Mouse (Mus musculus) thymus, adult 2 months (tissue): ENCODE data around the gene Rab44. TPM values are rescaled to one million over a fixed set of nuclear protein-coding genes. Genes with fewer than 3 reads are reported as not detected.

ENCODE experiments used
- DNase-seq: peaks from one replicate; pipeline ENCODE4 v3.0.0; 2021
- H3K27ac ChIP-seq: fragments of 200-500 bp; 2 replicates; pipeline ENCODE4 v1.5.1; 2012; ENCODE audit warnings: low read length, control low read depth; ENCODE audit not compliant: control insufficient read depth, insufficient read depth
- H3K27me3 ChIP-seq: fragments of 200-500 bp; 2 replicates; pipeline ENCODE4 v1.6.1; 2012; ENCODE audit warnings: mild to moderate bottlenecking, low read length, moderate library complexity, mixed read lengths; ENCODE audit not compliant: control insufficient read depth, insufficient read depth
- H3K36me3 ChIP-seq: fragments of 200-500 bp; 2 replicates; pipeline ENCODE4 v1.6.1; 2012; ENCODE audit warnings: mild to moderate bottlenecking, low read length, moderate library complexity; ENCODE audit not compliant: control insufficient read depth, insufficient read depth
- H3K4me1 ChIP-seq: fragments of 200-500 bp; replicated peaks from 2 replicates; pipeline ENCODE4 v1.6.1; 2012; ENCODE audit warnings: low read length; ENCODE audit not compliant: control insufficient read depth, insufficient read depth
- H3K4me3 ChIP-seq: fragments of 200-500 bp; 2 replicates; pipeline ENCODE4 v1.5.1; 2012; ENCODE audit warnings: mild to moderate bottlenecking, low read length, control low read depth, moderate library complexity; ENCODE audit not compliant: control insufficient read depth, insufficient read depth
- CTCF ChIP-seq: fragments of 200-500 bp; IDR thresholded peaks from 2 replicates; pipeline ENCODE4 v1.5.1; 2012; ENCODE audit warnings: mild to moderate bottlenecking, control low read depth, low read length, moderate library complexity, borderline replicate concordance; ENCODE audit not compliant: control insufficient read depth, poor library complexity, insufficient read depth; ENCODE audit errors: extremely low read depth
- POLR2A ChIP-seq: fragments of 200-500 bp; IDR thresholded peaks from 2 replicates; pipeline ENCODE4 v1.6.1; 2012; ENCODE audit warnings: mild to moderate bottlenecking, low read length, control low read depth, moderate library complexity; ENCODE audit not compliant: control insufficient read depth, poor library complexity, insufficient read depth; ENCODE audit errors: extremely low read depth
- WGBS: fragments of 180-500 bp; shearing (Covaris S2); methylation state at CpG from one replicate; pipeline ENCODE4 v1.1.7; 2018; 5-methylcytosine and 5-hydroxymethylcytosine counted together
- polyA plus RNA-seq: library from polyadenylated mRNA; depleted of rRNA; stranded (reverse); fragments of >200 nt; gene quantifications from 2 replicates; pipeline ENCODE4 v1.2.3, GENCODE M21; 2012

The Rab44 gene
- polyA plus RNA-seq, 1 experiment: 8.9 TPM

GRCm38 (mm10) chr17:29122817-29123216, 8.9 kb downstream of the Rab44 start:
- Histone ChIP-seq H3K27me3 (no peaks in the 10 kb centered on the region), H3K36me3 (no peaks in the 10 kb centered on the region), H3K27ac (no peak overlapping the region), H3K4me1 (peaks cover 14% of the 10 kb centered on the region), H3K4me3 (no peak overlapping the region)
- no peak for DNase-seq
- TF ChIP-seq POLR2A (no peak), CTCF (no peak)
- 94% methylated on average over 6 of the region's 6 CpGs for WGBS

- no peak overlapping the region for H3K27ac ChIP-seq
- no peak overlapping the region for H3K4me3 ChIP-seq
- 91% methylated on average over 6 of the region's 6 CpGs for WGBS
- no peaks in the 10 kb centered on the region for H3K36me3 ChIP-seq
- peaks cover 8% of the 10 kb centered on the region for H3K4me1 ChIP-seq
- no peak for TF ChIP-seq POLR2A
- DNase-seq: no peak
- no peaks in the 10 kb centered on the region for H3K27me3 ChIP-seq
Observed at GRCm38 (mm10) chr17:29123578-29124174, 9.7 kb downstream of the Rab44 start.

GRCm38 (mm10) chr17:29126561-29126960, 12.6 kb downstream of the Rab44 start:
- 0 out of 2 replicates have a peak, but pooled peaks cover 4% of the 10 kb centered on the region for H3K4me1 ChIP-seq
- H3K27ac ChIP-seq: no peak overlapping the region
- TF ChIP-seq CTCF: no peak
- TF ChIP-seq POLR2A: no peak
- DNase-seq: no peak
- no peaks in the 10 kb centered on the region for H3K36me3 ChIP-seq
- H3K4me3 ChIP-seq: no peak overlapping the region
- H3K27me3 ChIP-seq: no peaks in the 10 kb centered on the region
- 94% methylated on average over 3 of the region's 3 CpGs for WGBS

- Histone ChIP-seq H3K4me1 (peaks cover 24% of the 10 kb centered on the region), H3K27ac (no peak overlapping the region), H3K36me3 (no peaks in the 10 kb centered on the region), H3K4me3 (no peak overlapping the region), H3K27me3 (no peaks in the 10 kb centered on the region)
- TF ChIP-seq POLR2A (no peak), CTCF (no peak)
- 52% methylated on average over 5 of the region's 5 CpGs for WGBS
- DNase-seq: no peak
Observed at GRCm38 (mm10) chr17:29129341-29129740, 15.4 kb downstream of the Rab44 start.

- H3K4me1 ChIP-seq: peaks cover 47% of the 10 kb centered on the region
- DNase-seq: peak; percentile 42
- H3K4me3 ChIP-seq: no peak overlapping the region
- WGBS: 6% methylated on average over 5 of the region's 5 CpGs
- H3K27me3 ChIP-seq: no peaks in the 10 kb centered on the region
- H3K27ac ChIP-seq: peak overlapping the region; percentile 59; the same call in 1 of the 2 replicates
- no peaks in the 10 kb centered on the region for H3K36me3 ChIP-seq
- TF ChIP-seq CTCF: no peak
- no peak; the same call in 1 of the 2 replicates for TF ChIP-seq POLR2A
Observed at GRCm38 (mm10) chr17:29135066-29135465, 21.1 kb downstream of the Rab44 start.

GRCm38 (mm10) chr17:29136236-29136635, 22.3 kb downstream of the Rab44 start:
- no peak for TF ChIP-seq POLR2A
- no peak for TF ChIP-seq CTCF
- H3K27me3 ChIP-seq: no peaks in the 10 kb centered on the region
- 82% methylated on average over 6 of the region's 6 CpGs for WGBS
- peak overlapping the region; percentile 10; the same call in 1 of the 2 replicates for H3K27ac ChIP-seq
- no peak overlapping the region for H3K4me3 ChIP-seq
- H3K4me1 ChIP-seq: peaks cover 46% of the 10 kb centered on the region
- H3K36me3 ChIP-seq: no peaks in the 10 kb centered on the region
- no peak for DNase-seq

GRCm38 (mm10) chr17:29137906-29138305, 24.0 kb downstream of the Rab44 start:
- TF ChIP-seq CTCF (no peak), POLR2A (no peak)
- WGBS: 94% methylated on average over 7 of the region's 7 CpGs

More at GRCm38 (mm10) chr17:29137906-29138305, 24.0 kb downstream of the Rab44 start:
- no peak for DNase-seq
- Histone ChIP-seq H3K27me3 (no peaks in the 10 kb centered on the region), H3K4me3 (no peak overlapping the region), H3K27ac (no peak overlapping the region), H3K4me1 (peaks cover 47% of the 10 kb centered on the region), H3K36me3 (no peaks in the 10 kb centered on the region)
